Comparison of ENCODE assay signal across 8 mouse cellular contexts in genomic region chr2:34799357-34800256, GRCm38 (mm10). TPM values are rescaled to one million over a fixed set of nuclear protein-coding genes. Genes with fewer than 3 reads are reported as not detected.
DNase-seq lines count a peak whose midpoint lies in the region; ATAC-seq lines count a peak whose summit lies in the region.

TSS of gene Rabepk (minus strand) at chr2:34799912.

- H3K4me1 ChIP-seq in embryonic facial prominence, embryonic 11.5 days (ENCODE audit: control insufficient read depth, insufficient read depth, low read length) = no peaks in the 10 kb centered on the region
- H3K4me1 ChIP-seq in limb, embryonic 12.5 days (replicated peaks) = peaks cover 23% of the 10 kb centered on the region
- H3K4me1 ChIP-seq in midbrain, embryonic 14.5 days (ENCODE audit: control insufficient read depth, insufficient read depth, low read length) = peaks cover 6% of the 10 kb centered on the region

- H3K4me3 ChIP-seq in embryonic facial prominence, embryonic 11.5 days (ENCODE audit: low read depth, low read length) = peak within 1 kb of the TSS; percentile 66
- H3K4me3 ChIP-seq in limb, embryonic 12.5 days (replicated peaks) = peak within 1 kb of the TSS; percentile 69
- peak within 1 kb of the TSS; percentile 62 for H3K4me3 ChIP-seq in midbrain, embryonic 14.5 days (replicated peaks; ENCODE audit: low read depth, low read length)

- ATAC-seq in embryonic facial prominence, embryonic 11.5 days (replicated peaks; ENCODE audit: insufficient number of reproducible peaks, low FRiP score, low TSS enrichment, low read depth) = peak; percentile 61
- peak; percentile 70 for ATAC-seq in granulocyte monocyte progenitor cell, adult 5-6 weeks (replicated peaks; ENCODE audit: poor library complexity, severe bottlenecking)
- ATAC-seq in limb, embryonic 12.5 days (ENCODE audit: insufficient number of reproducible peaks, insufficient read depth, low FRiP score, low TSS enrichment, low read depth) = peak; percentile 75
- peak; percentile 54 for ATAC-seq in midbrain, embryonic 14.5 days (ENCODE audit: low FRiP score, low TSS enrichment)

- H3K27me3 ChIP-seq in embryonic facial prominence, embryonic 11.5 days (ENCODE audit: control insufficient read depth, insufficient read depth, low read length) = no peaks in the 10 kb centered on the region
- no peaks in the 10 kb centered on the region for H3K27me3 ChIP-seq in limb, embryonic 12.5 days
- H3K27me3 ChIP-seq in midbrain, embryonic 14.5 days (ENCODE audit: control insufficient read depth, insufficient read depth, low read length) = no peaks in the 10 kb centered on the region

- H3K27ac ChIP-seq in embryonic facial prominence, embryonic 11.5 days (replicated peaks; ENCODE audit: low read depth, low read length) = peak within 1 kb of the TSS; percentile 20; the same call in 1 of the 2 replicates
- H3K27ac ChIP-seq in limb, embryonic 12.5 days = peak within 1 kb of the TSS; percentile 84
- H3K27ac ChIP-seq in midbrain, embryonic 14.5 days (replicated peaks; ENCODE audit: low read depth, low read length) = no peak within 1 kb of the TSS; the same call in 1 of the 2 replicates

- 5% methylated on average over 44 of the region's 44 CpGs for WGBS in embryonic facial prominence, embryonic 11.5 days
- WGBS in limb, embryonic 12.5 days = 5% methylated on average over 44 of the region's 44 CpGs
- WGBS in midbrain, embryonic 14.5 days = 5% methylated on average over 44 of the region's 44 CpGs

- no peaks in the 10 kb centered on the region for H3K36me3 ChIP-seq in embryonic facial prominence, embryonic 11.5 days (replicated peaks; ENCODE audit: control insufficient read depth, insufficient read depth, low read depth, low read length)
- peaks cover 26% of the 10 kb centered on the region for H3K36me3 ChIP-seq in limb, embryonic 12.5 days
- 0 out of 2 replicates have a peak, but pooled peaks cover 4% of the 10 kb centered on the region for H3K36me3 ChIP-seq in midbrain, embryonic 14.5 days (ENCODE audit: control insufficient read depth, insufficient read depth, low read length)

- H3K9me3 ChIP-seq in embryonic facial prominence, embryonic 11.5 days (replicated peaks; ENCODE audit: control insufficient read depth, low read length) = no peaks in the 10 kb centered on the region
- no peaks in the 10 kb centered on the region for H3K9me3 ChIP-seq in limb, embryonic 12.5 days
- H3K9me3 ChIP-seq in midbrain, embryonic 14.5 days (ENCODE audit: control insufficient read depth, low read length) = no peaks in the 10 kb centered on the region

- H3K9ac ChIP-seq in embryonic facial prominence, embryonic 11.5 days (replicated peaks; ENCODE audit: low read length) = peak within 1 kb of the TSS; percentile 67
- H3K9ac ChIP-seq in limb, embryonic 12.5 days (replicated peaks) = peak within 1 kb of the TSS; percentile 66
- peak within 1 kb of the TSS; percentile 59 for H3K9ac ChIP-seq in midbrain, embryonic 14.5 days (replicated peaks; ENCODE audit: low read length)

- peak within 1 kb of the TSS; percentile 67 for H3K4me2 ChIP-seq in embryonic facial prominence, embryonic 11.5 days (ENCODE audit: low read depth, low read length)
- peak within 1 kb of the TSS; percentile 75 for H3K4me2 ChIP-seq in limb, embryonic 12.5 days
- H3K4me2 ChIP-seq in midbrain, embryonic 14.5 days (ENCODE audit: low read length) = peak within 1 kb of the TSS; percentile 77

- peak; percentile 95 for DNase-seq in 3T3-L1 (ENCODE audit: low read depth, low spot score)
- peak; percentile 84 for DNase-seq in adrenal gland, postnatal 25 days
- DNase-seq in embryonic facial prominence, embryonic 11.5 days (ENCODE audit: low spot score) = peak; percentile 89
- peak; percentile 85 for DNase-seq in kidney, adult 11 months
- peak; percentile 85 for DNase-seq in midbrain, embryonic 14.5 days
- peak; percentile 79 for DNase-seq in spleen, adult 12 weeks (ENCODE audit: low spot score)

RNA-seq across cellular contexts. Expression of gene Rabepk, which starts in this region (rescaled TPM):
- 22.6 and 30.6 TPM in 2 replicates for total RNA-seq in adrenal gland, postnatal 25 days (2021)
- polyA plus RNA-seq in embryonic facial prominence, embryonic 11.5 days (2014; fragmentation: Nextera tagmentation; extraction: Ambion mirVana) = 34.5 and 40.2 TPM in 2 replicates
- total RNA-seq in granulocyte monocyte progenitor cell, adult 5-6 weeks (2014; fragmentation: Nextera tagmentation) = 31.3 and 33.6 TPM in 2 replicates
- total RNA-seq in granulocyte monocyte progenitor cell, adult 5-6 weeks (2017) = 38.0 and 49.0 TPM in 2 replicates
- 33.4 and 35.7 TPM in 2 replicates for polyA plus RNA-seq in limb, embryonic 12.5 days (2016; fragmentation: Nextera tagmentation; extraction: Ambion mirVana)
- 20.3 and 25.4 TPM in 2 replicates for polyA plus RNA-seq in midbrain, embryonic 14.5 days (2014; fragmentation: Nextera tagmentation; extraction: Ambion mirVana)
